Mouse (Mus musculus) myocyte (in vitro differentiated cells): ENCODE measurements around the gene 2810459M11Rik. TPM values are rescaled to one million over a fixed set of nuclear protein-coding genes. Genes with fewer than 3 reads are reported as not detected.

Experiments used
- H3K27me3 ChIP-seq: one replicate; pipeline ENCODE4 v1.6.1; 2011; ENCODE audit not compliant: control insufficient read depth, insufficient read depth, insufficient read length
- H3K36me3 ChIP-seq: one replicate; pipeline ENCODE4 v1.6.1; 2011; ENCODE audit not compliant: control insufficient read depth, insufficient read depth
- H3K4me2 ChIP-seq: one replicate; pipeline ENCODE4 v1.6.1; 2011; ENCODE audit warnings: low read depth, control low read depth
- H3K4me3 ChIP-seq: one replicate; pipeline ENCODE4 v1.5.1; 2011; ENCODE audit warnings: mild to moderate bottlenecking, control low read depth, moderate library complexity
- H3K79me2 ChIP-seq: one replicate; pipeline ENCODE4 v1.6.1; 2011; ENCODE audit not compliant: control insufficient read depth, insufficient read depth
- H3ac ChIP-seq: one replicate; pipeline ENCODE4 v1.6.1; 2011; ENCODE audit not compliant: control insufficient read depth, insufficient read length
- CEBPB ChIP-seq: IDR thresholded peaks from 2 replicates; pipeline ENCODE4 v1.6.1; 2011; ENCODE audit warnings: mild to moderate bottlenecking, moderate library complexity; ENCODE audit not compliant: poor library complexity, insufficient read depth, severe bottlenecking
- E2F4 ChIP-seq: IDR thresholded peaks from one replicate; pipeline ENCODE4 v1.6.1; 2011; ENCODE audit warnings: mild to moderate bottlenecking, control low read depth, moderate library complexity; ENCODE audit not compliant: insufficient read depth
- MAX ChIP-seq: IDR thresholded peaks from one replicate; pipeline ENCODE4 v1.6.1; 2011; ENCODE audit warnings: low read depth, mild to moderate bottlenecking, control low read depth
- MYOD1 ChIP-seq, 3 experiments: IDR thresholded peaks; one replicate each; pipeline ENCODE4 v1.6.1; 2011; ENCODE audit warnings: control low read depth in 2 of 3, low read depth in 2 of 3, mild to moderate bottlenecking in 2 of 3, moderate library complexity in 1 of 3; ENCODE audit not compliant: insufficient read length in 2 of 3, control insufficient read depth in 1 of 3
- MYOG ChIP-seq, 3 experiments: IDR thresholded peaks; one replicate each; pipeline ENCODE4 v1.6.1; 2011; ENCODE audit warnings: control low read depth in 2 of 3, low read depth in 2 of 3, mild to moderate bottlenecking in 2 of 3; ENCODE audit not compliant: insufficient read length in 2 of 3, control insufficient read depth in 1 of 3, insufficient read depth in 1 of 3
- POLR2A ChIP-seq: IDR thresholded peaks from one replicate; pipeline ENCODE4 v1.6.1; 2011; ENCODE audit warnings: low read depth, mild to moderate bottlenecking, control low read depth, moderate library complexity; ENCODE audit not compliant: insufficient read length
- POLR2AphosphoS2 ChIP-seq: IDR thresholded peaks from one replicate; pipeline ENCODE4 v1.6.1; 2011; ENCODE audit warnings: low read depth, control low read depth; ENCODE audit not compliant: insufficient read length
- REST ChIP-seq: IDR thresholded peaks from one replicate; pipeline ENCODE4 v1.6.1; 2011; ENCODE audit warnings: mild to moderate bottlenecking, control low read depth, moderate library complexity; ENCODE audit not compliant: insufficient read depth, insufficient read length
- SRF ChIP-seq: IDR thresholded peaks from one replicate; pipeline ENCODE4 v1.6.1; 2011; ENCODE audit warnings: low read depth; ENCODE audit not compliant: control insufficient read depth, insufficient read length
- TCF12 ChIP-seq: IDR thresholded peaks from one replicate; pipeline ENCODE4 v1.6.1; 2011; ENCODE audit warnings: mild to moderate bottlenecking, control low read depth; ENCODE audit not compliant: poor library complexity, insufficient read depth, severe bottlenecking
- TCF3 ChIP-seq: IDR thresholded peaks from one replicate; pipeline ENCODE4 v1.6.1; 2011; ENCODE audit warnings: low read depth, control low read depth; ENCODE audit not compliant: insufficient read length
- USF1 ChIP-seq: IDR thresholded peaks from one replicate; pipeline ENCODE4 v1.6.1; 2011; ENCODE audit warnings: low read depth, mild to moderate bottlenecking, control low read depth, moderate library complexity
- polyA plus RNA-seq: library from polyadenylated mRNA; unstranded; fragments of >200 nt; fragmentation: generic; extraction: Trizol; gene quantifications from one replicate; pipeline ENCODE4 v1.2.1, GENCODE M21; 2012; ENCODE audit warnings: missing spikeins

The 2810459M11Rik gene
- polyA plus RNA-seq, 1 experiment = not detected

DNA sequence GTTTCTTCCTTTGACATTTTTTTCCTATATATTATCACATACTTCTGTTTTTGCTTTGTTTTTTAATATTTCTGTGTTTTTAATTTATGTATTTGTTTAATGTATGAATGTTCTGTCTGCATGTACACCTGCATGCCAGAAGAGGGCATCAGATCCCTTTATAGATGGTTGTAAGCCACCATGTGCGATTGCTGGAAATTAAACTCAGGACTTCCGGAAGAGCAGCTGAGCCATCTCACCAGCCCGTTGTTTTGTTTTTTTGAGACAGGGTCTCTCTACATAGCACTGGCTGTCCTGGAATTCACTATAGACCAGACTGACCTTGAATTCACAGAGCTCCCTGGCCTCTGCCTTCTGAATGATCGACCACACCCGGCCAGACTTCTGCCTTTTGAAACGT is 16.9 kb downstream of the 2810459M11Rik start:
- H3K27me3 ChIP-seq = no peaks in the 10 kb centered on the region
- H3ac ChIP-seq = no peak overlapping the region
- H3K36me3 ChIP-seq = no peaks in the 10 kb centered on the region
- TF ChIP-seq CEBPB (no peak), MYOD1 (IDR thresholded peaks at IDR 0.05; ENCODE audit: control insufficient read depth in 1 of 3, insufficient read length in 2 of 3, low read depth in 2 of 3) (no peak), USF1 (no peak), POLR2AphosphoS2 (no peak)
- H3K4me3 ChIP-seq = no peak overlapping the region
- H3K4me2 ChIP-seq = no peak overlapping the region
- peaks cover 30% of the 10 kb centered on the region for H3K79me2 ChIP-seq

DNA sequence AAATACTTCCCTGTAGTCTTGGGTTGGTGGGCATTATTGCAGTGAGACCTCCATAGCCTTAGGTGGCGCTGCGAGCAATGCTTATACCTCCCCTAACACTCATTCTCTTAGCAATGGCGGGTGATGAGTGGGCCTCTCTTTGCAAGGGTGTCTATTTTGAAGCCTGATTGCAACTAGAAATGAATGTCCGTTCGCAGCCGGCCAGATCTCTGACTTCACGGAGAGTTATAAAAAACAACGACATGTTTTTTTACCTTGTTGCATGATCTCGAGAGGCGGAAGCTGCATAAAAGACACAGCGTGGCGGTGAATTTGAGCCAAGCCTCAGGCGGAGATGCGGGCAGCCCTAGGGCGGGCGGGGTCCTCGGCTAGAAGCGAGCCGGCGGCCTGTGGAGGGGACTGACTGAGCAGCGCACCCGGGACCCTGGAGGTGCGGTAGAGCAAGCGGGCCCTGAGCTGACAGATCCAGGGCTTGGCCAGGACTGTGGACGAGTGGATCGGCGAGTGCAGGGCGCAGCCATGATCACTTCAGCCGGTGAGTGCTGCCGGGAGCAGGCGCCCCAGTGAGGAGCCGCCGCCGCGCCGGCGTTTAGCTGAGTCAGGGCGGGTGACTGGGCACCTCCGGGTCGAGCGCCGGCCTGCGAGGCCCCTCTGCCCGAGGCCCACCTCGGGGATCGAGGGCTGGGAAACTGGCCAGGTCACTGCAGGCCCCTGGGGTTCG is 18.8 kb downstream of the 2810459M11Rik start, which contains the start of gene Psmd1:
Gene Psmd1, plus strand, starts transcription at position 117 of the 721 bp plus-strand sequence.
- TF ChIP-seq E2F4 = peak; percentile 31
- TF ChIP-seq USF1 = no peak
- TF ChIP-seq POLR2AphosphoS2 = peak; percentile 84
- peak; percentile 94 for TF ChIP-seq MAX
- peak; percentile 90 for TF ChIP-seq POLR2A
- Histone ChIP-seq H3K4me2 (peak within 1 kb of the TSS; percentile 93), H3K4me3 (peak within 1 kb of the TSS; percentile 97), H3ac (peak within 1 kb of the TSS; percentile 75), H3K27me3 (no peaks in the 10 kb centered on the region), H3K79me2 (peaks cover 49% of the 10 kb centered on the region), H3K36me3 (no peaks in the 10 kb centered on the region)

DNA sequence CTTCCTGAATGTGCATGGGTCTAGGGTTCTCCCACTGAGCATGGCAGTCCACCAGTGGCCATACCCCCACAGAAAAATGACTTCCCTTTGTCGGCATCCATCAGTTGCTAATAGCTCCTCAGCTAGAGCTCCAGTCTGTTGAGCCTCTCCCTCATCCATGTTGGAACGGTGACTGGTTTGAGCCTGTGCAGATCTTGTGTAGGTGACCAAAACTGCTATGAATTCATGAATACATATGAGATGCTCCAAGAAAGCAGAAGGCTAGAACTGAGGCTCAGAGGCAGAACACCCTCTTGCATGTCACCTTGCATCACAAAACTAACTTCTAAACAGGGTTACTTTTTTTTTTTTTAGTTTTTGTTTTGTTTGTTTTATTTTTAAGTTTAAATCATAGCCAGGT is 30.9 kb downstream of the 2810459M11Rik start:
- TF ChIP-seq TCF3 (no peak), MYOD1 (IDR thresholded peaks at IDR 0.05; ENCODE audit: control insufficient read depth in 1 of 3, insufficient read length in 2 of 3, low read depth in 2 of 3) (no peak), TCF12 (no peak), E2F4 (no peak), REST (no peak), MAX (no peak), SRF (no peak), POLR2A (no peak), POLR2AphosphoS2 (no peak), MYOG (IDR thresholded peaks at IDR 0.05; ENCODE audit: control insufficient read depth in 1 of 3, insufficient read depth in 1 of 3, insufficient read length in 2 of 3, low read depth in 2 of 3) (no peak), USF1 (no peak), CEBPB (no peak)
- H3K36me3 ChIP-seq = peaks cover 73% of the 10 kb centered on the region
- H3K4me3 ChIP-seq = no peak overlapping the region
- no peaks in the 10 kb centered on the region for H3K79me2 ChIP-seq
- H3K27me3 ChIP-seq = no peaks in the 10 kb centered on the region
- no peak overlapping the region for H3ac ChIP-seq
- H3K4me2 ChIP-seq = no peak overlapping the region

DNA sequence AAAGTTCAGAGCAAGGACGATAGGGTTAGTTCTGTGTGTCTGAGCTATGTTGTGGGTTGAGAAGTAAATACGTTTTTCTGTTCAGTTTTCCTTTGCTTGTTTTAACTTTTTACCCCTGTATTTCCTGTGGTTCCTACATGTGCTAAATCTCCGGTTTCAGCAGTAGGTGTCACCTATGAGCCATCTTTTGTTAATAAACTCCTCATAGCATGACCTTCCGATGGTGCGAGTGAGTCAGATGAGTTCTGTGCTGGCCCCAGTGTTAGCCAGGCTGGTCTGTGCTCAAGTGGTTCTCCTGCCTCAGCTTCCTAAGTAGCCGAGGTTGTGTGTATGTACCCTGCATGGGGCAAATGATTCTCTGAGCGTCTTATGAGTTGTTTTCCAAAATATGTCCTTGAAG is 48.8 kb downstream of the 2810459M11Rik start:
- Histone ChIP-seq H3K4me2 (no peak overlapping the region), H3K4me3 (no peak overlapping the region), H3K27me3 (no peaks in the 10 kb centered on the region), H3K79me2 (peaks cover 7% of the 10 kb centered on the region), H3K36me3 (peaks cover 60% of the 10 kb centered on the region), H3ac (no peak overlapping the region)
- no peak for TF ChIP-seq REST
- no peak for TF ChIP-seq SRF

DNA sequence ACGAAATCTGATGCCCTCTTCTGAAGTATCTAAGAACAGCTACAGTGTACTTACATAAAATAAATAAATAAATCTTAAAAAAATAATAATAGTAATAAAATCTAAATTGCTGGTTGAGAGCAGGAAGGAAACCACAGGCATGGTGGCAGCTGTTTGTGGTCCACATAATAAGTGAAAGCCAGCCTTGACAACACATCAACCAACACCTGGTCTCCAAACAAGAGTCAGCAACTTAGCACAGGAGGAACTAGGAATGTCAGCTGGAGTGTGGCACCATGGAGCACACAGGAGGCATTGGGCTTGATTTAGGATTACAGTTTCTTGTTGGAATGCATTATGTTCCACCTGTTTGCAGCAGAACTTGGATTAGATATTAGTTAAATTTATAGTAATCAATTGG is 59.4 kb downstream of the 2810459M11Rik start:
- Histone ChIP-seq H3K36me3 (peaks cover 21% of the 10 kb centered on the region), H3K79me2 (peaks cover 14% of the 10 kb centered on the region), H3ac (no peak overlapping the region), H3K4me3 (no peak overlapping the region), H3K4me2 (no peak overlapping the region), H3K27me3 (no peaks in the 10 kb centered on the region)
- TF ChIP-seq TCF3 (peak; percentile 45), MYOG (IDR thresholded peaks at IDR 0.05; ENCODE audit: control insufficient read depth in 1 of 3, insufficient read depth in 1 of 3, insufficient read length in 2 of 3, low read depth in 2 of 3) (peak; percentile 32 to 86 (median 56)), TCF12 (peak; percentile 72), REST (no peak), MYOD1 (IDR thresholded peaks at IDR 0.05; ENCODE audit: control insufficient read depth in 1 of 3, insufficient read length in 2 of 3, low read depth in 2 of 3) (peak; percentile 45 to 90 (median 87))

Other genes with a start within 250 kb of the 2810459M11Rik start
- 86.6 TPM for gene Itm2c, start 151.6 kb upstream of the 2810459M11Rik start, polyA plus RNA-seq
- not detected for gene 4933407L21Rik, start 117.4 kb upstream of the 2810459M11Rik start, polyA plus RNA-seq
- gene Gpr55, start 84.9 kb upstream of the 2810459M11Rik start, polyA plus RNA-seq = not detected
- gene Spata3, start 29.0 kb upstream of the 2810459M11Rik start, polyA plus RNA-seq = not detected
- gene Psmd1, start 18.5 kb downstream of the 2810459M11Rik start, polyA plus RNA-seq = 97.2 TPM
- gene Htr2b, start 66.1 kb downstream of the 2810459M11Rik start, polyA plus RNA-seq = 2.3 TPM
- 1.0 TPM for gene Gm21972, start 87.8 kb downstream of the 2810459M11Rik start, polyA plus RNA-seq
- gene Armc9, start 108.9 kb downstream of the 2810459M11Rik start, polyA plus RNA-seq = 6.4 TPM